Mouse (Mus musculus) lung, adult 2 months (tissue): Measurements from ENCODE around the gene Rhox2c.
"Not testable (repeated sequence)": the region's sequence is repeated elsewhere in the genome, so short reads cannot be mapped to it uniquely, and the experiment has no call there.

Experiments
- CTCF ChIP-seq: fragments of 200-500 bp; IDR thresholded peaks from 2 replicates; pipeline ENCODE4 v1.5.1; 2011; ENCODE audit warnings: mild to moderate bottlenecking, low read length, control low read depth; ENCODE audit not compliant: insufficient read depth
- POLR2A ChIP-seq: fragments of 200-500 bp; IDR thresholded peaks from 2 replicates; pipeline ENCODE4 v1.6.1; 2011; ENCODE audit warnings: low read depth, mild to moderate bottlenecking, control low read depth, low read length, borderline replicate concordance; ENCODE audit errors: extremely low read depth

GRCm38 (mm10) chrX:37458285-37458684 lies 4.8 kb downstream of the Rhox2c start, which contains the start of gene Rhox3c:
- not testable (repeated sequence) for TF ChIP-seq POLR2A, CTCF
